In genomic region chrX:71492634-71493278, GRCm38 (mm10) we compare ENCODE assay signal across 8 mouse cellular contexts. TPM values are rescaled to one million over a fixed set of nuclear protein-coding genes. Genes with fewer than 3 reads are reported as not detected.
DNase-seq lines count a peak whose midpoint lies in the region; ATAC-seq and TF ChIP-seq lines count a peak whose summit lies in the region.

Cd99l2 (minus strand) TSS chrX:71492849.

- in situ Hi-C loops in ES-E14 (cut with MboI; ENCODE audit: low sequenced_read_pairs in 2 of 2, unreplicated experiment in 2 of 2): no loop called here

- H3K4me2 ChIP-seq in forebrain, embryonic 16.5 days (ENCODE audit: low read length): peak within 1 kb of the TSS; percentile 56
- H3K4me2 ChIP-seq in lung, embryonic 14.5 days: peak within 1 kb of the TSS; percentile 71

- no peak within 1 kb of the TSS for H3K27ac ChIP-seq in ES-E14 (ENCODE audit: insufficient read depth, low read depth, low read length, poor library complexity, severe bottlenecking)
- H3K27ac ChIP-seq in forebrain, embryonic 16.5 days (ENCODE audit: low read length): peak within 1 kb of the TSS; percentile 82
- peak within 1 kb of the TSS; percentile 90 for H3K27ac ChIP-seq in layer of hippocampus, adult 2 months
- peak within 1 kb of the TSS; percentile 80 for H3K27ac ChIP-seq in lung, embryonic 14.5 days (ENCODE audit: low read depth)
- peak within 1 kb of the TSS; percentile 79 for H3K27ac ChIP-seq in olfactory bulb, adult 2 months (ENCODE audit: insufficient read depth, low read depth, low read length)
- H3K27ac ChIP-seq in thymus, adult 2 months (ENCODE audit: control insufficient read depth, insufficient read depth, low read length): no peak within 1 kb of the TSS

- no peaks in the 10 kb centered on the region for H3K9me3 ChIP-seq in ES-E14 (ENCODE audit: control insufficient read depth, insufficient read depth, low read depth, low read length)
- no peaks in the 10 kb centered on the region for H3K9me3 ChIP-seq in forebrain, embryonic 16.5 days (ENCODE audit: control insufficient read depth, low read length)
- H3K9me3 ChIP-seq in lung, embryonic 14.5 days (ENCODE audit: low read depth, low read length): no peaks in the 10 kb centered on the region

- peak; percentile 15; the same call in 1 of the 2 replicates for TF ChIP-seq CTCF in layer of hippocampus, adult 2 months (conservative IDR thresholded peaks at IDR 0.05)
- no peak; the same call in 1 of the 2 replicates for TF ChIP-seq CTCF in lung, embryonic 14.5 days (IDR thresholded peaks at IDR 0.05; ENCODE audit: low read depth)
- no peak for TF ChIP-seq CTCF in olfactory bulb, adult 2 months (IDR thresholded peaks at IDR 0.05; ENCODE audit: insufficient read depth, low read depth, low read length)
- TF ChIP-seq CTCF in thymus, adult 2 months (IDR thresholded peaks at IDR 0.05; ENCODE audit: borderline replicate concordance, control insufficient read depth, extremely low read depth, insufficient read depth, low read length, poor library complexity): no peak

- TF ChIP-seq POLR2A in olfactory bulb, adult 2 months (IDR thresholded peaks at IDR 0.05; ENCODE audit: insufficient read depth, low read depth, low read length): no peak
- TF ChIP-seq POLR2A in thymus, adult 2 months (IDR thresholded peaks at IDR 0.05; ENCODE audit: control insufficient read depth, extremely low read depth, insufficient read depth, low read length, poor library complexity): 0 out of 2 replicates have a peak, but pooled peaks have one; percentile 25

- H3K36me3 ChIP-seq in ES-E14 (ENCODE audit: control insufficient read depth, insufficient read depth, low read length, poor library complexity, severe bottlenecking): no peaks in the 10 kb centered on the region
- no peaks in the 10 kb centered on the region for H3K36me3 ChIP-seq in forebrain, embryonic 16.5 days (ENCODE audit: control insufficient read depth, insufficient read depth)
- H3K36me3 ChIP-seq in lung, embryonic 14.5 days (ENCODE audit: insufficient read depth): no peaks in the 10 kb centered on the region
- H3K36me3 ChIP-seq in thymus, adult 2 months (ENCODE audit: control insufficient read depth, insufficient read depth, low read length): no peaks in the 10 kb centered on the region

- peak within 1 kb of the TSS; percentile 84 to 86 for H3K4me3 ChIP-seq in ES-E14 (ENCODE audit: insufficient read depth in 1 of 2, low read depth in 1 of 2, low read length in 2 of 2, poor library complexity in 1 of 2, severe bottlenecking in 1 of 2)
- peak within 1 kb of the TSS; percentile 42 for H3K4me3 ChIP-seq in forebrain, embryonic 16.5 days (replicated peaks; ENCODE audit: low read length)
- H3K4me3 ChIP-seq in layer of hippocampus, adult 2 months: peak within 1 kb of the TSS; percentile 64
- H3K4me3 ChIP-seq in lung, embryonic 14.5 days (ENCODE audit: low read depth, low read length): peak within 1 kb of the TSS; percentile 53
- H3K4me3 ChIP-seq in olfactory bulb, adult 2 months (ENCODE audit: insufficient read depth, low read depth, low read length): peak within 1 kb of the TSS; percentile 93
- H3K4me3 ChIP-seq in thymus, adult 2 months (ENCODE audit: control insufficient read depth, insufficient read depth, low read length): peak within 1 kb of the TSS; percentile 90

- intact Hi-C loops in heart, postnatal 36 days (cut with DNase I): loop anchor here (5.0 kb wide), 1 partner anchor 65 kb away; the partner anchor contains the start of gene Hmgb3

- peak; percentile 52 for DNase-seq in ES-E14 (ENCODE audit: low read depth, low spot score)
- peak; percentile 86 for DNase-seq in cerebellum, adult 11-12 months
- peak; percentile 81 to 85 for DNase-seq in heart, postnatal 36 days
- DNase-seq in layer of hippocampus, adult 2 months (ENCODE audit: low spot score in 2 of 2): peak; percentile 71 to 79
- DNase-seq in lung, embryonic 14.5 days: peak; percentile 86
- peak; percentile 90 for DNase-seq in thymus, adult 2 months

- H3K9ac ChIP-seq in ES-E14 (ENCODE audit: insufficient read depth, low read depth, low read length, poor library complexity, severe bottlenecking): peak within 1 kb of the TSS; percentile 88
- H3K9ac ChIP-seq in forebrain, embryonic 16.5 days (replicated peaks; ENCODE audit: low read depth, low read length): peak within 1 kb of the TSS; percentile 43
- peak within 1 kb of the TSS; percentile 62 for H3K9ac ChIP-seq in lung, embryonic 14.5 days

- H3K27me3 ChIP-seq in forebrain, embryonic 16.5 days (replicated peaks; ENCODE audit: control insufficient read depth, insufficient read depth, low read length): no peaks in the 10 kb centered on the region
- H3K27me3 ChIP-seq in lung, embryonic 14.5 days (ENCODE audit: insufficient read depth, low read length): no peaks in the 10 kb centered on the region
- no peaks in the 10 kb centered on the region for H3K27me3 ChIP-seq in thymus, adult 2 months (ENCODE audit: control insufficient read depth, insufficient read depth, low read length)

- 0 out of 4 replicates have a peak, but pooled peaks cover 0 to 1% of the 10 kb centered on the region in 2 experiments for H3K4me1 ChIP-seq in ES-E14 (ENCODE audit: control insufficient read depth in 2 of 2, insufficient read depth in 2 of 2, low read length in 2 of 2, poor library complexity in 1 of 2)
- H3K4me1 ChIP-seq in forebrain, embryonic 16.5 days (replicated peaks; ENCODE audit: control insufficient read depth, insufficient read depth, low read length): no peaks in the 10 kb centered on the region
- no peaks in the 10 kb centered on the region for H3K4me1 ChIP-seq in lung, embryonic 14.5 days (ENCODE audit: insufficient read depth)
- H3K4me1 ChIP-seq in olfactory bulb, adult 2 months (ENCODE audit: control insufficient read depth, insufficient read depth, low read length): 0 out of 2 replicates have a peak, but pooled peaks cover 3% of the 10 kb centered on the region
- H3K4me1 ChIP-seq in thymus, adult 2 months (replicated peaks; ENCODE audit: control insufficient read depth, insufficient read depth, low read length): peaks cover 11% of the 10 kb centered on the region

- ATAC-seq in forebrain, embryonic 16.5 days: peak; percentile 96
- ATAC-seq in lung, embryonic 14.5 days (ENCODE audit: insufficient read depth): peak; percentile 98

- 18% methylated on average over 19 of the region's 23 CpGs for WGBS in forebrain, embryonic 16.5 days
- 15% methylated on average over 15 of the region's 23 CpGs for WGBS in lung, embryonic 14.5 days
- 22% methylated on average over 23 of the region's 23 CpGs for WGBS in olfactory bulb, adult 2 months
- 5% methylated on average over 18 of the region's 23 CpGs for WGBS in thymus, adult 2 months

TF ChIP-seq in ES-E14, 5 proteins besides CTCF, POLR2A, EP300 and RAD21:
- no peak for TF ChIP-seq CHD2 (IDR thresholded peaks at IDR 0.05; ENCODE audit: low read depth, low read length)
- no peak for TF ChIP-seq ZC3H11A (IDR thresholded peaks at IDR 0.05; ENCODE audit: borderline replicate concordance, low read depth, low read length)
- TF ChIP-seq HCFC1 (IDR thresholded peaks at IDR 0.05; ENCODE audit: borderline replicate concordance, insufficient read depth, low read length): no peak
- TF ChIP-seq MAFK (IDR thresholded peaks at IDR 0.05; ENCODE audit: insufficient read depth, low read depth, low read length): no peak
- no peak for TF ChIP-seq ZNF384 (IDR thresholded peaks at IDR 0.05; ENCODE audit: low read depth, low read length)

RNA-seq across cellular contexts. Expression of gene Cd99l2, which starts in this region (rescaled TPM):
- 6.8 and 8.2 TPM in 2 replicates for total RNA-seq in ES-E14 (2012; rRNA removed)
- 64.6 and 71.6 TPM in 2 replicates for polyA plus RNA-seq in forebrain, embryonic 16.5 days (2015; fragmentation: Nextera tagmentation; extraction: Ambion mirVana)
- 10 to 100 TPM; 59.6 to 66.1 TPM for total RNA-seq in heart, postnatal 36 days (2021)
- total RNA-seq in layer of hippocampus, adult 2 months (2021): 10 to 100 TPM; 46.4 to 53.5 TPM
- polyA plus RNA-seq in lung, embryonic 14.5 days (2014; fragmentation: Nextera tagmentation; extraction: Ambion mirVana): 23.6 and 24.0 TPM in 2 replicates
- polyA plus RNA-seq in olfactory bulb, adult 2 months (2012; ENCODE audit: insufficient read depth, insufficient read length, low replicate concordance, missing spikeins): not detected in 2 replicates
- polyA plus RNA-seq in thymus, adult 2 months (2012; rRNA removed): 11.4 and 13.8 TPM in 2 replicates

Comparison
In these comparisons a context has a peak if more than half of its experiments do, and no peak if none do; other contexts are left out.
1. H3K27ac ChIP-seq: peak in forebrain, embryonic 16.5 days (single experiment), layer of hippocampus, adult 2 months (single experiment), lung, embryonic 14.5 days (single experiment) and olfactory bulb, adult 2 months (single experiment); none in ES-E14 (single experiment) and thymus, adult 2 months (single experiment).
2. H3K4me3 ChIP-seq: peak in every context shown above with its lines; median percentile 93 in olfactory bulb, adult 2 months; 90 in thymus, adult 2 months; 85 in ES-E14; 64 in layer of hippocampus, adult 2 months; 53 in lung, embryonic 14.5 days; 42 in forebrain, embryonic 16.5 days.
3. Peak in every context shown above with its lines, with median percentiles within 50 percentile points of each other: DNase-seq and H3K9ac ChIP-seq.